Mouse (Mus musculus) kidney, postnatal 14 days (tissue): ENCODE data around the gene Tmem88.

Experiments
- DNase-seq: peaks from one replicate; pipeline ENCODE4 v3.0.0; 2022; ENCODE audit warnings: mixed read lengths

Tmem88 gene

GRCm38 (mm10) chr11:69356544-69356943 is 41.5 kb downstream of the Tmem88 start:
- no peak for DNase-seq
